Mouse (Mus musculus): ENCODE results near the gene Gm42372. TPM values are rescaled to one million over a fixed set of nuclear protein-coding genes. Genes with fewer than 3 reads are reported as not detected.

Gene Gm42372
- polyA plus RNA-seq, 1 experiment = not detected

- DNase-seq (ENCODE audit: low read depth) = no peak
Observed at GRCm38 (mm10) chr7:17003230-17003960, 20.5 kb downstream of the Gm42372 start.

DNA sequence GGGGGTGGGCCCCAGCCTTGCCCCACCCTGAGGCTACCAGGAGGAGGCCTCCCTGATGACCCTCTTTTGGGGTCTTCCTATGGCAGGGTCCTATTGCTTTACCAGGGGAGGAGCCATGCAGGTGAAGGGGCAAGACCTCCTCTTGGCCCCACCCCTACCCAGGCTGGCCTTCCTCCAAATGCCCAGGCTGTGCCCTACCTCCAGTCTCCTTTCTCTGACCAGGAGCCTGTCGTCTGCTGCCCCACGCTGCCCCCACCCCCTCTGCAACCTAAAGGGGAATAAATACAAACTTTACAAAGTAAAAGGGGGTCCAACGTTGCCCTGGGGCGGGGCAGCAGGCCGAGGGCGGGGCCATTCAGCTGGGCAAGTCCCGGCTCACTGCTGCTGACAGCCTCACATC, 21.8 kb downstream of the Gm42372 start:
- no peak for DNase-seq (ENCODE audit: low read depth)

- no peak for DNase-seq (ENCODE audit: low read depth)
Observed at GRCm38 (mm10) chr7:17007300-17007699, 24.4 kb downstream of the Gm42372 start.

DNA sequence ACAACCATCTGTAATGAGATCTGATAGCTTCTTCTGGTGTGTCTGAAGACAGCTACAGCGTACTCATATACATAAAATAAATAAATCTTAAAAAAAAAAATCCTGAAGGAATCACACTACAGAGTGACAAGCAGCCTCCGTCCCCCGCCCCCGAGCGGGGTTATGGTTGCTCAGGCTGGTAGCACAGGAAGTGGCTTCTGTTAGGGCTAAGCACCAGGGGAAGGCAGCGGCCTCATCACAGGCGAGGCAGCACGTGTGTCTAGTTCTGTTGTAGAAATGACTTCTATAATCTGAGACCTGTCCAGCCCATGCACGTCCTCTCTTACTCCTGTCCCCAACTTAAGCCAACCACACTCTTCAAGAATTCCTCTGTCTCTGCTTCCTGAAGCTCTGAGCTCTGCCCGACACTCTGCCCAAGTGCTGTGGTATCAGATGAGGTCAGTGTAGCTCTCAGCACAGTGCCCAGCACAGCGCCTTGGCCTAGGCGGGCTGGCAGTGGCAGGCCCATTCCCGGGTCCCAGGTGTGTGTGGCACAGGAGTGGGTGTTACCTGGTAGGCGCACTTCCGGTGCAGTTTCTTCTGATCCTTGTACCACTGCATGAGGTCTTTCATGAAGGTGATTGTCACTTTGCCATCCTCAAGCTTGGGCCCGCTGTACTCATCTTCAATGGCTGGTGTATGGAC, 26.6 kb downstream of the Gm42372 start:
- DNase-seq (ENCODE audit: low read depth) = no peak

DNA sequence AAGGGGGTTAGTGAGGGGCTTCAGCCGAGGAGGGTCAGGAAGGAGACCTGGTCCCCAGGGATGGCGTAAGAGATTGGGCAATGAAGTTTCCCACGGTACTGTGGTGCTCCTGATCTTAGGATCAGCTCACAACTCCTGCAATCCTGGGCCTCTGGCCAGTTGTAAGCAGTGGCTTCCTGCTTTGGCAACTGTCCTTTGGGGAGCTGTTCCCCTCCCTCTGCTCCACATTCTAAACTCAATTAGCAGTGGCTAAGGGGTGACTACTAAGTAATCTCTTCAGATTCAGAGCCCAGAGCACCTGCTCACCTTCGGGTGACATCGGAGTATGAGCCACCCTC, 27.1 kb downstream of the Gm42372 start:
- peak; percentile 79 for DNase-seq (ENCODE audit: low read depth)

DNA sequence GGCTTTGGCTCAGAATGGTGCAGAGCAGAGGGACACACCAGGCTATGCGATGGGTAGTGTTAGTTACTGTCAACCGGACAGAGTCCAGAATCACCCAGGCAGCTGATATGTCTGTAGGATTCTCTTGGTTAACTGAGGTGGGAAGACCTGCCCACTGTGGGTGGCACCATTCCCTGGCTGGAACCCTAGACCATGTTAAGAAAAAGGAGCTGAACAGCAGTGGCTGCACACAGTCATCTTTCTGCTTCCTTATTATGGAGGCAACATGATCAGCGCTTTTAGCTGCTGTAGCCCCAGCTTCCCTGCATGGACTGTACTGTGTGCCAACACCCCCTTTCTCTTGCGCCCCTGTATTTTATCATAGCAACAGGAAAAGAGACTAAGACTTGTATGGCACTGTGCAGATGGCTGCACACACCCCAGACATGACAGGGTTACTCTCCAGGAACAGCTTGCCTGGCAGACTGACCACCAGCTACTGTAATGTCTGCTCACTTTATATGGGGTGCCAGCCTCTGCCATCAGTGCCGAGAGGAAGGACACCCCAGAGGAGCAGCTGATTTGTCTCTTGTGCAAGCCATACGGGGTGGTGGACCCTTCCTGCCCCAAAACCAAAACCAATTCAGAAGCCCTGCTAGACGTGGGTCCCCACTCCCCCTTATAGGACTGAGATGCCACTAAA, 29.2 kb downstream of the Gm42372 start:
- no peak for DNase-seq (ENCODE audit: low read depth)

DNA sequence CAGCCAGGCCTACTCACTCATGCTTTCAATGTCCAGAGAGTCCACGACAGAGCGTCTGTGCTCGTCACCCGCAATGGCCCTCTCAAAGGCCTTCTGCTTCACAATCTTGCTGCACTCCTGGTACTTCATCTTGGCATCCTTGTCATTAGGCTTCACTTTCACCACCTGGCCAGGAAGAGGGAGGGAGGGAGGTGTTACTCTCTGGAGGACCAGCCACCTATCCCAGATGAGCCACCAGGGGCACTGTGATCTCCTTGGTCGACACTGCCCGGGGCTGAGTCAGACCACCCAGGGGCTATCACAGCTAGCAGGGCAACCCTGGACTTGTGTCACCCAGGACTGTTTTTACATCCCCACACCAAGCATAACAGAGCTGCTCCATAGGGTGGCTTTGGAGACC, 32.5 kb downstream of the Gm42372 start:
- no peak for DNase-seq (ENCODE audit: low read depth)

DNA sequence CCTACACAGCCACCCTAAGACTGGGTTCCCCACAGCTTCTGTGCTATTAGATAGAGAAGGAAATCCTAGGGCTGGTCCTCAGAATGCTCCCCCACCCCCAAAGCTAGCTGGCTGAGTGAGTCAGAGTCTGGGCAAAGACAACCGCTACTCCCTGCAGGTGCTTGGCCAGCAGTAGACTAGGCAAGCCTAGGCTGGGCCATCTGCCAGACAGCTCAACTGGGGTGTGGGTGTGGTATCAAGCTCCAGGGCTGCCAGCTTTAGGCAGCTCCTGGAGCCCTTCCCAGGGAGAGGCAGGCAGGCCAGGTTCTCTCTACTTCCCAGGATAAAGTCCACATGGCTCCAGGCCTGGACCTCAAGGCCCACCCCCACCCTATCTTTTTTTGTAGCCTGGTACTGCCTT, 34.1 kb downstream of the Gm42372 start:
- peak; percentile 83 for DNase-seq (ENCODE audit: low read depth)

DNA sequence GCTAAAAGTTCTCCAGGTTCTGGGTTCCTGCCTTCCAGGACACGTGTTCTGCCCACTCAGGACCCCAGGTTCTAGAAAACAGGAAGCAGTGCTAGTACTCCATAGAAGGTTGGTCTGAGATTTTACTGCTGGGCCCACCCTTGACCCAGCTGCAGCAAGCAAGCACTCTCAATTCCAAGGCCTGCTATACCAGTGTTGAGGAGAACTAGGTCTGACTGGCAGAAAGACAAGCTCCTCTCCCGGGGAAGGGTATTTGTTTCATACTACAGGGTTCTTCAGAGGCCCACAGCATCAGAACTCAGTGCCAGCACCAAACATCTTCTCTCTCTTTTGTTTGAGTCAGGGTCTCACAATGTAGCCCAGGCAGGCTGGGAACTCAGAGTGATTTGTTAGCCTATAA, 35.0 kb downstream of the Gm42372 start:
- no peak for DNase-seq (ENCODE audit: low read depth)

DNA sequence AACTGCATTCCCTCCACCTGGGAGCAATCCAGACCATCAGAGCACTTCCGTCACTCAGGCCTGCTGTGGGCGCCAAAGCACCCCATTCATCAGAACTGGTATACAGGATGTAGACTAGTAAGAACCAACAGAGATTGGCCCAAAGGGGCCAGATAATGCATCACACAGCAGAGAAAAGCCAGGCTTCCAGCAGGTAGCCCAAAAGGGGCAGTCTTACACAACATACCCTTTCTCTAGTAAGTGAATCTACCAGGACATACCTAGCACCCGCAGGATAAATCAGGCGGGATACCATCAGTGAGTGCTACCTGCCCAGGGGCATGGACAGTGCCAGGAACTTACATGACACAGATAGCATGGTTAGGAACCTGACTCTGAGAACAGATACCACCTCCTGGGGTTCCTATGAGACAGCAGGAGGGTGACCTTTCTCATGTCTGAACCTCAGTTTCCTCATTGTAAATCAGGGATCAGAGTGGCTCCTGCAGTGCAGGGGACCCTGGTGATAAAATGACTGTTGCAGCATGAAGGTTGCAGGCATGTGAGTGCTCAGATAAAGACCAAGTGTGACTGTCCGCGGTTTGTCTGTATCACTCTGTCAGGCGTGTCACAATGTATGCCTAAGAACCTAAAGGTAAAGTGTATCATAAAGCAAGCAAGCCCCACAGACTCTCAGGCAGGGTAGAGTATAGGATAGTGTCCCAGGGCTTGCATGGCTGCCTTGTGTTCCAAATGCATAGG, 36.7 kb downstream of the Gm42372 start:
- DNase-seq (ENCODE audit: low read depth) = no peak

DNA sequence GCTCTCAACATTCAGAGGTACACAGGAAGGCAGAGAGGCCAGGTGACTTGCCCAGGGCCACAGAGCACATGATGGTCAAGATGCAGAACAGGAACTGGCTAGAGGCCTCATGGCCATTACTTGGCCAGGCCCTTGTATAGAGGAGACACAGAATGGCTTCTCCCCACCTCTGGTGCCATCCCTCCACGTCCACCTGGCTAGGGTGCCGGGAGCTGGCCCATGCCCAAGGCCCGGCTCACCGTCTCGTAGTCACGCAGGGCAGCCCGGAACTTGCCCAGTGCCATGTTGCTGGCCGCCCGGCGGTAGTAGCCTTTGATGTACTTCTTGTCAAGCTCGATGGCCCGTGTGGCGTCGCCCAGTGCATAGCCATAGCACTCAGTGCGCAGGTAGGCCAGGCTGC, 39.3 kb downstream of the Gm42372 start:
- DNase-seq (ENCODE audit: low read depth) = no peak

DNA sequence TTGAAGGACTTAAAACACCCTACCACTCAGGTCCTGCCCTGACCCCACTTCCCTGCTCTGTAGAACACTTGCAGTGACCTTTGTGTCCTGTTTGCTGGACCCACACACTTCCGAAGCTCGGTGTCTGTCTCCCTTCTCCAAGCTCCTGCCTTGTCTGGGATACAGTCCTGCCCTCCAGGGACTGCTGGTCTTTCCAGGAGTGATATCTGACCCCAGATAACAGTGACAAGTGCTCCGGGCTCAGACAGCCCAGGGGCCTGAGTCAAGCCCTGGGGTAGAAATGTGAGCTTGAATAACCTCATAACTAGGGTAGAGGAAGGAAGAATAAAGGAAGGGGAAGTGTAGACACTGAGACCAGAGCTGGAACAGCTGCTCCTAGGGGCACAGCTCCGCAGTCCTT, 40.8 kb downstream of the Gm42372 start:
- no peak for DNase-seq (ENCODE audit: low read depth)

GRCm38 (mm10) chr7:17024141-17024540, 41.3 kb downstream of the Gm42372 start:
- DNase-seq (ENCODE audit: low read depth) = no peak

DNA sequence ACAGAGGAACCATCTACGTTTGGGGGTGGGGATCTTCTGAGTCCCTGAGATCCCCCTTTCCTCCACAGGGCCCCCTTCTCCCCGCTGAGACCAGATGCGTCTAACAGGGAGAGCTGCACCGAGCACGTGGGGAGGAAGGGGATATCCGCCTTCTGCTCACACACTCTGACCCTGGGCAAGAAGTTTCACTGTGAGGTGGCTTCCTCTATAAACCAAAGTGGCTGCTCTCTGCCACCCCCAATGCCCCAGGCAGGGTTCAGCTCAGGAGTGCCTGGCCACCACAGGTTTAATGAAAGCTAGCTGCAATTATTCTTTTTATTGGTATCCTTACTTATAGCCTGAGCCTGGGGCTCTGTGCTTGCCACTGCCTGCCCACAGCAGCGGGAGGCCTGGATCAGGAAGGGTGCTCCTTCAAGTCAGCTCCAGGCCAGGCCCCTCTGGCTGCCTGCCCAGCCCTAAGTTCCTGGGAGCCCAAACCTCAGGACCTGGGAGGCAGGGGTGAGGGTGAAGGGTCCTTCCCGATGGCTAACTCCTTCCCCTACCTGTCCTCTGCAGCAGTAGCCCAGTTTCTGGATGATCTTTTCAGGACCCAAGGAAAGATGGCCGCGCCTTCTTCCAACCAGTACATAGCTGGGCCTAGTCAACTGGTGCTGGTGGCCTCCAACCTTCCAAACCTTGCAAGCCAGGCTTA, 42.1 kb downstream of the Gm42372 start:
- no peak for DNase-seq (ENCODE audit: low read depth)

DNA sequence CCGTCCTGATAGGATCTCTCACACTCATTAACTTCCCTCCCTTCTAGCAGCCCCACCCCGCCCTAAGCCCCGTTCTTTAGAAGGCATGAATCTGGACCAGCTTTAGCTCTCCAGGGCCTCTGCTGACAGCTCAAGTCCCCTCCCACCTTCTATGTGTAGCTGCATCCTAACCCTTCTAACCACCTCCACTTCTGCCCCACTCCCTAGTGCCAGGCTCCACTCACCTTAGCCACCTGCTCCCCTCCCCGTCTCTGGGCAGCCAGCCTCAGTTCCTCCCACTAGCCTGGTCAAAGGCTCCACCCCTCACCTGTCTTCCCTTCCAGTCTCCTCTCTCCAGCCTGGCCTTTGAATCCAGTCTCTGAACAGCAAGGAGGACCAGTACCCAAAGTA, 42.6 kb downstream of the Gm42372 start:
- DNase-seq (ENCODE audit: low read depth) = peak; percentile 61

GRCm38 (mm10) chr7:17025896-17026622, 43.2 kb downstream of the Gm42372 start:
- DNase-seq (ENCODE audit: low read depth) = no peak

DNA sequence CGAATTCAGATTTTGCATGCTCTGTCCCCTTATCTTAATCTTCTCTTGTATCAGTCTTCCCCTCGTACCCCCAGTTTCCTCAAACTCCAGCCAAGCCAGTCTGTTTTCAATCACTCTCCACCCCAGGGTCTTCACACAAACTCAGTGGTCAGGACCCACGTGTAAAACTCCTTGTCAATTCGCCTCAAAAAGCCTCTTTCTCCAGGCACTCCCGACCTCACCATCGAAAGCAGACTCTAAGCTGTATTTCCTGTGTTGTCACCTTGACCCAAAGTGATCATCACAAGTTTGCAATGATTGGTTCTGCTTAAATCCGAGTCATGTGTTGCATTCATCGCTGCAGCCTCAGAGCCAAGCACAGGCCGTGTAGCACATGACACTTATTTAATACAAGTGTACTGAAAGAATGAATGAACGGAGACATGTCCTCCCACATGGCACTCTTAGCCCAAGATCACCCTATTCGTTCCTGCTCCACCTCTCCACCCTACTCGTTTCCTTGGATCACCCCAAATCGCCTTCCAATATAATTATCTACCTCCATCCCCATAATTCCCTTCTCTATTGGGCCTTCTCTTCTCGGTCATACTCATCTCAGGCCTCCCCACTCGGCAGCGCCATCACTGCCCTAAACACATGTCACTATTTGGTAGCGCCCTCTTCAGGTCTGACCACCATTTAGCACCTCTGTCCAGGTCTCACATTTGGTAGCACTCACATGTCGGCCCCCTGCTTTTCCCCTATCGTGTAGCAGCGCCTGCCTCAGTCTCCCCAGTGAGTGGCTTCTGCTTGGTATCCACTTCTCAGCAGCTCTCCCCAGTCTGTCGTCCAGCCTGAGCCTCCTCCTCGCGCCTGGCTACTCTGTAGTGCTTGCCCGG, 44.1 kb downstream of the Gm42372 start:
- no peak for DNase-seq (ENCODE audit: low read depth)

DNA sequence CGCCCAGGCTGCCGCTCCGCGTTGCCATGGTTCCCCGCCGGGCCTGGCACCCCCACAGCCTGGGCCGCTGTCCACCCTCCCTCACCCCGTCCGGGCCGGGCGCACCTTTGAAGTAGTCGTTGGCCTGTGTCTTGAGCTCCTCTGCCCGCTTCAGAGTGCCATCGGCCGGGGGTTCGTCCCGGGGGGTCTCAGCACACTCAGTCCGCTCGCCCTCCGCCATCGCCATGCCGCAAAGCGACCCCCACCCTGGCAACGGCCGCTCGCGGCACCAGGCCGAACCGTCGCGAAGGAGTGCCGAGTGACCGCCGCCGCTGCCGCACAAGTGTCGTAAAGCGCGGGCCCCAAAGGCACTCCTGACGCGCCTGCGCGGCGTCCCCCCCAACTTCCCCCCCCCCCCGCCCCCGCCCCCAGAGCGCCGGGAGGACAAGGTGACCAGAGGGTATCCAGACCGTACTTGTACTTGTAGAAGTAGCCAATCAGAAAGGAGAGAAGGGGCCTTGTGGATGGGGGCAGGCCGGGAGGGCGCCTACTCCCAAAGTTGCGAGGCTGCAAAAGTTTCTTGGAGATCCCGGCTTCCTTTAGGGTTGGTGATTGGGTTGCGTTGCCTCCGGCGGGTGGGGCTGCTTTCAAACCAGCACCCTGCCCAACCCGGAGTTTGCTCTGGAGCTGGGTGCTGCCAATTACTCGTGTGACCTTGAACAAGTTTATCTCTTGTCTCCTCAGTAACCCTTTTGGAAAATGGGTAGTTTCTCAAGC, 44.9 kb downstream of the Gm42372 start, which contains the start of gene Ppp5c:
Ppp5c (minus strand) TSS at position 337 of the 756 bp plus-strand sequence.
- no peak for DNase-seq (ENCODE audit: low read depth)

DNA sequence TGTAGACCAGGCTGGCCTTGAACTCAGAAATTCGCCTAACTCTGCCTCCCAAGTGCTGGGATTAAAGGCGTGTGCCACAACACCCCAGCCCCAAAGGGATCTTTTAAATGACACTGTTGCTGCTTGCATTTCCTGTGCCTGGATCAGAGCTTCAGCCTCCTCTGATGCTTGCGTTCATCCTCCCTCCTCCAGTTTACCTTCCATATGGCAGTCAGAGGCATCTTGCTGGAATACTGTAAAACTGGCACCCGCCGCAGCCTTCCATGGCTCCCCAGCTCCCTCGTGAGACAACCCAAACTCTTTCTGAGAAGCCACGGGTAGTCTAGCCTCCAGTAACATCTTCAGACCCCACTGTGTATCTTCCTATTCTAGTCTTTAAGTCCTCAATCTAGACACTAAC, 46.0 kb downstream of the Gm42372 start:
- DNase-seq (ENCODE audit: low read depth) = no peak
